Mouse (Mus musculus) limb, embryonic 12.5 days (tissue): ENCODE measurements around the gene Gcm1. TPM values are rescaled to one million over a fixed set of nuclear protein-coding genes. Genes with fewer than 3 reads are reported as not detected.

ENCODE experiments used
- ATAC-seq: fragments of 200-750 bp; cut with Nextera tagmentation; 2 replicates; pipeline ENCODE4 v1.8.0; 2017; ENCODE audit warnings: low read depth, moderate TSS enrichment; ENCODE audit not compliant: insufficient number of reproducible peaks, insufficient read depth, low FRiP score, low TSS enrichment
- H3K27ac ChIP-seq: fragments of 300-500 bp; sonication (generic); 2 replicates; pipeline ENCODE4 v1.5.1; 2016; ENCODE audit warnings: mild to moderate bottlenecking, moderate library complexity
- H3K27me3 ChIP-seq: fragments of 300-500 bp; sonication (generic); 2 replicates; pipeline ENCODE4 v1.6.1; 2016; ENCODE audit warnings: mild to moderate bottlenecking, moderate library complexity
- H3K36me3 ChIP-seq: fragments of 300-500 bp; sonication (generic); 2 replicates; pipeline ENCODE4 v1.6.1; 2016; ENCODE audit warnings: mild to moderate bottlenecking, moderate library complexity
- H3K4me1 ChIP-seq: fragments of 300-500 bp; sonication (generic); replicated peaks from 2 replicates; pipeline ENCODE4 v1.6.1; 2016
- H3K4me2 ChIP-seq: fragments of 300-500 bp; sonication (generic); 2 replicates; pipeline ENCODE4 v1.6.1; 2016; ENCODE audit warnings: mild to moderate bottlenecking, moderate library complexity
- H3K4me3 ChIP-seq: fragments of 300-500 bp; sonication (generic); replicated peaks from 2 replicates; pipeline ENCODE4 v1.5.1; 2016; ENCODE audit warnings: mild to moderate bottlenecking
- H3K9ac ChIP-seq: fragments of 300-500 bp; sonication (generic); replicated peaks from 2 replicates; pipeline ENCODE4 v1.6.1; 2016; ENCODE audit warnings: mild to moderate bottlenecking, moderate library complexity
- H3K9me3 ChIP-seq: fragments of 300-500 bp; sonication (generic); 2 replicates; pipeline ENCODE4 v1.6.1; 2016; ENCODE audit warnings: mild to moderate bottlenecking, moderate library complexity
- WGBS: fragments of 180-500 bp; shearing (Covaris S2); methylation state at CpG from one replicate; pipeline ENCODE4 v1.1.7; 2016; 5-methylcytosine and 5-hydroxymethylcytosine counted together
- polyA plus RNA-seq: library from polyadenylated mRNA; unstranded; fragments of >200 nt; fragmentation: Nextera tagmentation; extraction: Ambion mirVana; gene quantifications from 2 replicates; pipeline ENCODE4 v1.2.1, GENCODE M21; 2016

The Gcm1 gene
- polyA plus RNA-seq, 1 experiment from 2014 or later: not detected

DNA sequence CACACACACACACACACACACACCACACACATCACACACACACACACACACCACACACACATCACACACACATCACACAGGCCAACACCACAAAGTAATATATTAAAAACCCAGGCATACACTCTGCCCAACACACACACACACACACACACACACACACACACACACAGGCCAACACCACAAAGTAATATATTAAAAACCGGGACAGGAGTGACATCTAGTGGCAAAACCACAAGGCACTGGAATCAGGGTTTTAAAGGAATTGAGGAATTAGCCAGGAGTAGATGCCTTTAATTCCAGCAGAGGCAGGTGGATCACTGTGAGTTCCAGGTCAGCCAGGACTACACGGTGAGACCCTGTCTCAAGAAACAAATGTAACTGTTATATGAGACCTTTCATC is 26.5 kb downstream of the Gcm1 start:
- Histone ChIP-seq H3K4me1 (no peaks in the 10 kb centered on the region), H3K27me3 (no peaks in the 10 kb centered on the region), H3K9me3 (no peaks in the 10 kb centered on the region), H3K4me2 (no peak overlapping the region), H3K4me3 (no peak overlapping the region), H3K27ac (no peak overlapping the region), H3K9ac (no peak overlapping the region), H3K36me3 (peaks cover 21% of the 10 kb centered on the region)
- no peak for ATAC-seq
- WGBS: 37% methylated on average over 2 of the region's 2 CpGs

DNA sequence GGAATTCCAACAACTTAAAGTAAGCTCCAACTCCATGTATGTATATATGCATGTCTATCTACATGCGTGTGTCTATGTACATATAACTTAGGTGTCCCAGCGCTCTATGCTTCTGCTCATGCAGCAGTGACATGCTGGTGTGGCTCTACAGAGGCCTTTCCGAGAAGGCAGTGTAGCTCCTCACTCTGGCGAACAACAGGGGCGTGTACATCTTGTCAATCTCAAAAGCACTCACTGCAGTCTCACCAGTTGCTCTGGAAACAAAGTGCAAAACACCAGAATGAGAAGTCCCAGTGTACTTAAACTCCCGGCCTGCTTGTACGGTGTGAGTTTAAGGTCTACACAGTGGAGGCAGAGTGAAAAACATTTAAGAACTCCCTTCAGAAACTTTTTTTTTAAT is 30.1 kb downstream of the Gcm1 start:
- Histone ChIP-seq H3K27ac (no peak overlapping the region), H3K36me3 (peaks cover 55% of the 10 kb centered on the region), H3K4me3 (no peak overlapping the region), H3K9ac (no peak overlapping the region), H3K4me2 (no peak overlapping the region), H3K27me3 (no peaks in the 10 kb centered on the region), H3K9me3 (no peaks in the 10 kb centered on the region), H3K4me1 (no peaks in the 10 kb centered on the region)
- 91% methylated on average over 7 of the region's 7 CpGs for WGBS
- no peak for ATAC-seq

DNA sequence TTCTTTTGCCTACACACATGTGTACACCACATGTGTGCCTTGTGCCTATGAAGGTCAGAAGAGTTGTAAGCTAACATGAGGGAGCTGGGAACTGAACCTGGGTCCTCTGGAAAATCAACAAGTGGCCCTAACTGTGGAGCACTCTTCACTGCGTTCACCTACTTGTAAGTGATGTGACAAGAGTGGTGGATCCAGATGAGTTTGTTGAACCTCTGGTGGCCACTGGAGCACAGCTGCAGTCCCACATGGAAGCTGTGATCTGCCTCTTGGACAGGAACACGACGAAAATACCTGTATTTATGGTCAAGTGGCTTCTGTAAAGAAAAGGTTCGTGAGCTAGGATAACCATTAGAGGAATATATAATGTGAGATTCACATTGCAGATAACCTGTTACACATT is 32.6 kb downstream of the Gcm1 start:
- no peak overlapping the region for H3K4me2 ChIP-seq
- no peaks in the 10 kb centered on the region for H3K4me1 ChIP-seq
- H3K9me3 ChIP-seq: no peaks in the 10 kb centered on the region
- no peak overlapping the region for H3K4me3 ChIP-seq
- no peaks in the 10 kb centered on the region for H3K27me3 ChIP-seq
- H3K36me3 ChIP-seq: peaks cover 71% of the 10 kb centered on the region
- H3K9ac ChIP-seq: no peak overlapping the region
- WGBS: 91% methylated on average over 4 of the region's 4 CpGs
- ATAC-seq: no peak
- H3K27ac ChIP-seq: no peak overlapping the region

DNA sequence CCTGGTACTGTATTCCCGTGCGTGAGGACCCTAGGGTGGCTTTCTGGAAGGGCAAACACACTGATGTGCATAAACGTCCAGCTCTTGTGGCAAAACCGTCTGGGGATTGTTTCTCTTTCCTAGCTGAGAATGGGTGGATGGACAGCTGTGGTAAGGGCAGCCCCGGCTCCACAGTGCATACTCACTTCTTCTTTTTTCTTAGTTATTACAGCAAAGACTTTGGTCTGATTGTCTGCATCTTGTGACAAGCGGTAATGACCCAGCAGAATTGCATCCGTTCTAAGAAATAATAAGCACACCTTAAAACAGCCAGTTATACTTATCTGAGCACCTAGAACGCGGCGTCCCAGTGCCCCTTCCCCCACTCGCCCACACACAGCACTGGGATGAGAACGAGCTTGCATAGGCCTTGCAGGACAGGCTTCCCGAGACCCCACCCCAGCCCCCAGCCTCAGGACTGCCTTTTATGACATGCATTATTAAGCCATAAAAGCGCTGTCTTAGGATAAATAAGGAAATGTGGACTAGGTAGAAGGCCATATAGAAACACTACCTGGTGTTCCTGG is 34.1 kb downstream of the Gcm1 start:
- H3K27me3 ChIP-seq: no peaks in the 10 kb centered on the region
- no peak overlapping the region for H3K4me2 ChIP-seq
- no peak overlapping the region for H3K4me3 ChIP-seq
- H3K4me1 ChIP-seq: no peaks in the 10 kb centered on the region
- ATAC-seq: no peak
- H3K27ac ChIP-seq: no peak overlapping the region
- H3K36me3 ChIP-seq: peaks cover 77% of the 10 kb centered on the region
- H3K9ac ChIP-seq: no peak overlapping the region
- H3K9me3 ChIP-seq: no peaks in the 10 kb centered on the region
- 72% methylated on average over 14 of the region's 14 CpGs for WGBS

DNA sequence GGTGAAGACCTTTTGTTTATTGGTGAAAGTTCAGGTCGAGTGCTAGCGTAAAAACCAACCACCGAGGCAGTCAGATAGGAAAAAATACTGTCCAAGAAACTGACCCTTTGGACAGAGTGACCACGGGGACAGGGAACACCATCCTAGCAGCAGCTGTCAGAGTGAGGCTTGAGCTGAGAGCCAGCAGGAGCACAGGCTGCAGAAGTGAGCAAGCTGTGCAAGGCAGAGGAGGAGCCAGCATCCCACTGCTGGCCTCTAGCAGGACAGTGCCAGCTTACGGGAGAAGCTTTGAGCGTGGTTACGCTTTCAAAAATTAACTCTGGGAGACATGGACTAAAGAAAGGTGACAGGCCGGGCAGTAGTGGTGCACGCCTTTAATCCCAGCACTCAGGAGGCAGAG is 36.0 kb downstream of the Gcm1 start:
- H3K4me3 ChIP-seq: no peak overlapping the region
- no peak overlapping the region for H3K9ac ChIP-seq
- H3K4me1 ChIP-seq: no peaks in the 10 kb centered on the region
- H3K9me3 ChIP-seq: no peaks in the 10 kb centered on the region
- no peak for ATAC-seq
- 93% methylated on average over 9 of the region's 9 CpGs for WGBS
- no peak overlapping the region for H3K4me2 ChIP-seq
- no peak overlapping the region for H3K27ac ChIP-seq
- H3K36me3 ChIP-seq: peaks cover 80% of the 10 kb centered on the region
- no peaks in the 10 kb centered on the region for H3K27me3 ChIP-seq

DNA sequence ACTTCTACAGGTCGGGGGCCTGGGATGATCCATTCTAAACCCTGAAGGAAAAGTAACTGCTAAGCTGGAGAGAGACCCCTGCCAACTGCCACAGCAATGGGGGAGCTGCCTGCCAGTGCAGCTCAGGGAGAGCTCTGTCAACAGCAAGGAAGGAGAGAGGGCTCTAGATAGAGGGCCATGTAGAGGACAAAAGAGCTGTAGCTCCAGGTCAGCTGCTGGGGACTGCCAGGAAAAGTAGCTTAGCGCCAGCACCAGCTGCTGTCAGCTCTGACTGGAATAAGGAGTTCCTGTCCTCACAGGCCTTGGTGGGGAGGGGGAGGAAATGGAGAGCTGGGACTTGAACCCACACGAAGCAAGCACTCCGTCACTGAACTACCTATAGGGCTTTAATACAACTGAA is 36.8 kb downstream of the Gcm1 start:
- Histone ChIP-seq H3K9me3 (no peaks in the 10 kb centered on the region), H3K9ac (no peak overlapping the region), H3K27me3 (no peaks in the 10 kb centered on the region), H3K4me1 (no peaks in the 10 kb centered on the region), H3K4me3 (no peak overlapping the region), H3K36me3 (peaks cover 76% of the 10 kb centered on the region), H3K4me2 (no peak overlapping the region), H3K27ac (no peak overlapping the region)
- no peak for ATAC-seq
- WGBS: 77% methylated on average over 4 of the region's 4 CpGs

DNA sequence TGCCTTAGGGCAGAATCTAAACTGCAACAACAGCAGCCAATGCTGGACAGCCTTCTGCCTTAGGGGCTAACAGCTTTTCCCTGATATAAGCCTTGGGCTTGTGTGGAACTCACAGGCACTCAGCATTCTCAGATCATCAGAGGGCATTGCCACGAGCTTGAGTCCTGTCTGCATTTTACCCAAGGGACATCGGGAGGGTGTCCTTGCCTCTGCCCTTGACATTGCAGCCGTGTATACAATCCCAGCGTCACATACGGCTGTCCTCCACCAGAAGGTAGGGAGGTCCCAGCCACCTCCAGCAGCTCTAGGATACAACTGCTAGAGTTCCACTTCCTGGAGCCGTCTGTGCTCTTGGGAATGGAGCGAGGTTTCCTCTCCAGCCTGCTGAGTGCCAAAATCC is 37.2 kb downstream of the Gcm1 start:
- Histone ChIP-seq H3K4me1 (no peaks in the 10 kb centered on the region), H3K9ac (no peak overlapping the region), H3K9me3 (no peaks in the 10 kb centered on the region), H3K27ac (no peak overlapping the region), H3K4me2 (no peak overlapping the region), H3K36me3 (peaks cover 72% of the 10 kb centered on the region), H3K27me3 (no peaks in the 10 kb centered on the region), H3K4me3 (no peak overlapping the region)
- no peak for ATAC-seq
- WGBS: 86% methylated on average over 7 of the region's 7 CpGs

DNA sequence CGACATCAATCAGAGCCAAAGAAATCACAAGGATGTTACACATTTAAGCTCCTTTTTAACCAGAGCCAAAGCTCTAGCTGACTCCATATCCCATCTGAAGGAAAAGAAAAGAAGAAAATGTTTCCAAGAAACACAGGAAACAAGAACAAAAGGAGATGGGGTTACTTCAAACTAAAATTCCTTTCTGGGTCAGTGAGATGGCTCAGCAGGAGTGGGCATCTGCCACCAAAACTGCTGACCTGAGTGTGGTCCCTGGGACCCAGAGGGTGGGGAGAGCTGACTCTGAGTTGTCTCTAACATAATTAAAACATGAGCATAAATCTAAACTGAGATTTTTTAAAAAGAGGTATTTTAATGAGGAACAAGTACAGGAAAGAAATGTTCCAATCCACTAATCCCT is 38.2 kb downstream of the Gcm1 start:
- H3K27me3 ChIP-seq: no peaks in the 10 kb centered on the region
- no peak overlapping the region for H3K9ac ChIP-seq
- H3K4me2 ChIP-seq: no peak overlapping the region
- ATAC-seq: no peak
- H3K9me3 ChIP-seq: no peaks in the 10 kb centered on the region
- H3K4me1 ChIP-seq: no peaks in the 10 kb centered on the region
- H3K36me3 ChIP-seq: peaks cover 67% of the 10 kb centered on the region
- no peak overlapping the region for H3K4me3 ChIP-seq
- 93% methylated on average over 1 of the region's 1 CpGs for WGBS
- no peak overlapping the region for H3K27ac ChIP-seq

DNA sequence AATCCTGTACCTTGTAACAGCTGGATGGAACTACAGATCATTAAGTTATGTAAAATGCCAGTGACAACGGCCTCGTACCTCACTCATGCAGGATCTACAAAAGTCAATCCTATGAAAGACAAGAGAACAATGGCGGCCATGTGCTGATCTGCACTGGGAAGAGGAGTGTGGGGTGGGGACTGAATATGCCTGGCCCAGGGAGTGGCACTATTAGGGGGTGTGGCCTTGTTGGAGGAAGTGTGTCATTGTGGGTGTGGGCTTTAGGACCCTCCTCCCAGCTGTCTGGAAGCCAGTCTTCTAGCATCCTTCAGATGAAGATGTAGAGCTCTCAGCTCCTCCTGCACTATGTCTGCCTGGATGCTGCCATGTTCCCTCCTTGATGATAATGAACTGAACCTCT is 38.9 kb downstream of the Gcm1 start:
- Histone ChIP-seq H3K4me1 (no peaks in the 10 kb centered on the region), H3K4me3 (no peak overlapping the region), H3K9me3 (no peaks in the 10 kb centered on the region), H3K36me3 (peaks cover 67% of the 10 kb centered on the region), H3K27me3 (no peaks in the 10 kb centered on the region), H3K9ac (no peak overlapping the region), H3K4me2 (no peak overlapping the region), H3K27ac (no peak overlapping the region)
- 97% methylated on average over 3 of the region's 3 CpGs for WGBS
- ATAC-seq: no peak

DNA sequence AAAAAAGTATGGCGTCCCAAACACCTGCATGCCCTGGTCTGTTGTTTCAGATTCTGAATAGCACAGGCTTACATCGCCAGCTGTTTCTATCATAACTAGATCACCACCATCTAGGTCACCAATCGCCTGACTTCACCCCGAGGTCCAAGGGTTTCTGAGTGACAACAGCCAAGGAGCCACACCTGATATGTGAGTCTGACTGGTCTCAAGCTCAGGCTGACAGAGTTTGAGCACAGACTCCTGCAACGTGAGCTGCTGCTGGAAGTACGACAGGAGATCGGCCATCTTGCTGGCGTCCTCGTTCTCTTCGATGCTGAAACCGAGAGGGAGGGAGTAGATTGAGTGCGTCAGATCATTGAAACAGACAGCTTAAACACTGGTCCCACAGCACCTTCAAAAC is 44.0 kb downstream of the Gcm1 start:
- no peaks in the 10 kb centered on the region for H3K4me1 ChIP-seq
- peaks cover 68% of the 10 kb centered on the region for H3K36me3 ChIP-seq
- 94% methylated on average over 12 of the region's 12 CpGs for WGBS
- peaks cover 3% of the 10 kb centered on the region; the same call in 1 of the 2 replicates for H3K9me3 ChIP-seq
- H3K4me2 ChIP-seq: no peak overlapping the region
- H3K9ac ChIP-seq: no peak overlapping the region
- no peaks in the 10 kb centered on the region for H3K27me3 ChIP-seq
- H3K27ac ChIP-seq: no peak overlapping the region
- no peak overlapping the region for H3K4me3 ChIP-seq
- ATAC-seq: no peak

DNA sequence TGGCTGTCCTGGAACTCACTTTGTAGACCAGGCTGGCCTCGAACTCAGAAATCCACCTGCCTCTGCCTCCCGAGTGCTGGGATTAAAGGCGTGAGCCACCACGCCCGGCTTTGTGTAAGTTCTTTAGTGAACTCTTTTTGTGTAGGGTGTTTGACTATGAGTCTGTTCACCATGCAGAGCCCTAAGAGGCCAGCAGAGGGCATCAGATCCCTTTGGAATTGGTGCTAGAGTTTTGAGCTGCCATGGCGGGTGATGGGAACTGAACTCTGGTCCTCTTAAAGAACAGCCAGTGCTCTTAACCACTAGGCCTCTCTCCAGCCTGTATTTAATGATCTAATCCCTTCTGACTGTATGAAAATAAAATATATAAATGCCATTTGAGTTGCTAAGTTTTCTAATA is 44.7 kb downstream of the Gcm1 start:
- no peaks in the 10 kb centered on the region for H3K27me3 ChIP-seq
- peaks cover 3% of the 10 kb centered on the region; the same call in 1 of the 2 replicates for H3K9me3 ChIP-seq
- H3K4me2 ChIP-seq: no peak overlapping the region
- H3K27ac ChIP-seq: no peak overlapping the region
- no peak overlapping the region for H3K4me3 ChIP-seq
- WGBS: 98% methylated on average over 6 of the region's 6 CpGs
- no peak overlapping the region for H3K9ac ChIP-seq
- ATAC-seq: no peak
- no peaks in the 10 kb centered on the region for H3K4me1 ChIP-seq
- peaks cover 69% of the 10 kb centered on the region for H3K36me3 ChIP-seq

DNA sequence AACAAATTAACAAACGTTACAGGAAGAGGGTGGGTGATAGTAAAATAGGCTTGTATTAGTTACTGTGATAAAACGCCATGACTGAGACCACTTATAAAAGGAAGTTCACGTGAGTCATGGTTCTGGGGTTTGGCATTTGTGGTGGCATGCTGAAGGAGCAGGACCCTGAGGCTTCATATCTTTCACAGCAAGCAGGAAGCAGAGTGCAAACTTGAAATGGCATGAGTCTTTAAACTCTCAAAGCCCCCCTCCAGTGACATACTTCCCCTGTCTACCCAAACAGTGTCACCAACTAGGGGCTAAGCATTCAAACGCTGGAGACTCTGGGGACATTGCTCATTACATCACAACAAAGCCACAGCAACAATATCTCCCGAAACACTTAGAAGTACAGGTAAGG is 49.2 kb downstream of the Gcm1 start:
- no peak overlapping the region for H3K27ac ChIP-seq
- ATAC-seq: no peak
- H3K36me3 ChIP-seq: peaks cover 62% of the 10 kb centered on the region
- H3K4me3 ChIP-seq: no peak overlapping the region
- no peak overlapping the region for H3K4me2 ChIP-seq
- H3K9me3 ChIP-seq: peaks cover 3% of the 10 kb centered on the region; the same call in 1 of the 2 replicates
- H3K4me1 ChIP-seq: peaks cover 4% of the 10 kb centered on the region; the same call in 1 of the 2 replicates
- WGBS: 77% methylated on average over 5 of the region's 5 CpGs
- H3K27me3 ChIP-seq: no peaks in the 10 kb centered on the region
- H3K9ac ChIP-seq: no peak overlapping the region
